Mouse (Mus musculus): ENCODE data around the gene Ppef2. TPM values are rescaled to one million over a fixed set of nuclear protein-coding genes. Genes with fewer than 3 reads are reported as not detected.

Ppef2 gene
- total RNA-seq, 2 experiments from 2014 or later: 0.55 to 0.62 TPM

- intact Hi-C loops (cut with DNase I): no loop called here
These were observed 15.3 kb downstream of the Ppef2 start for GRCm38 (mm10) chr5:92240769-92241168.

GRCm38 (mm10) chr5:92239333-92240232 is 16.5 kb downstream of the Ppef2 start:
- intact Hi-C loops (cut with DNase I): loop anchor here (2.0 kb wide), 1 partner anchor 45 kb away; no protein-coding TSS in a partner anchor

More at GRCm38 (mm10) chr5:92240769-92241168, 15.3 kb downstream of the Ppef2 start:
- peak in 1 of 2 experiments; percentile 65 for DNase-seq (ENCODE audit: low spot score in 2 of 2)

GRCm38 (mm10) chr5:92234939-92235557 is 21.0 kb downstream of the Ppef2 start:
- intact Hi-C loops (cut with DNase I): no loop called here
- DNase-seq (ENCODE audit: low spot score in 2 of 2): no peak

More at GRCm38 (mm10) chr5:92239333-92240232, 16.5 kb downstream of the Ppef2 start:
- peak; percentile 79 to 82 for DNase-seq (ENCODE audit: low spot score in 2 of 2)

GRCm38 (mm10) chr5:92233366-92233765 is 22.7 kb downstream of the Ppef2 start:
- intact Hi-C loops (cut with DNase I): no loop called here
- DNase-seq (ENCODE audit: low spot score in 2 of 2): no peak

GRCm38 (mm10) chr5:92231836-92232235 is 24.2 kb downstream of the Ppef2 start:
- no peak for DNase-seq (ENCODE audit: low spot score in 2 of 2)
- intact Hi-C loops (cut with DNase I): no loop called here

GRCm38 (mm10) chr5:92230306-92230705 is 25.8 kb downstream of the Ppef2 start:
- DNase-seq (ENCODE audit: low spot score in 2 of 2): no peak
- intact Hi-C loops (cut with DNase I): no loop called here

- no peak for DNase-seq (ENCODE audit: low spot score in 2 of 2)
- intact Hi-C loops (cut with DNase I): no loop called here
These were observed 26.6 kb downstream of the Ppef2 start for GRCm38 (mm10) chr5:92229514-92229913.

GRCm38 (mm10) chr5:92228776-92229175 is 27.3 kb downstream of the Ppef2 start:
- DNase-seq (ENCODE audit: low spot score in 2 of 2): no peak
- intact Hi-C loops (cut with DNase I): no loop called here

GRCm38 (mm10) chr5:92227782-92228181 is 28.3 kb downstream of the Ppef2 start:
- DNase-seq (ENCODE audit: low spot score in 2 of 2): no peak
- intact Hi-C loops (cut with DNase I): no loop called here

- DNase-seq (ENCODE audit: low spot score in 2 of 2): no peak
- intact Hi-C loops (cut with DNase I): no loop called here
These were observed 35.7 kb downstream of the Ppef2 start for GRCm38 (mm10) chr5:92220287-92220902.

GRCm38 (mm10) chr5:92219826-92220225 is 36.3 kb downstream of the Ppef2 start:
- no peak for DNase-seq (ENCODE audit: low spot score in 2 of 2)
- intact Hi-C loops (cut with DNase I): no loop called here

- intact Hi-C loops (cut with DNase I): no loop called here
- no peak for DNase-seq (ENCODE audit: low spot score in 2 of 2)
These were observed 36.9 kb downstream of the Ppef2 start for GRCm38 (mm10) chr5:92218915-92219793.

- intact Hi-C loops (cut with DNase I): no loop called here
- DNase-seq (ENCODE audit: low spot score in 2 of 2): no peak
These were observed 40.8 kb downstream of the Ppef2 start, which contains the start of gene U90926 for GRCm38 (mm10) chr5:92215308-92215707. TSS of gene U90926 (minus strand) at chr5:92215408.

- DNase-seq (ENCODE audit: low spot score in 2 of 2): no peak
- intact Hi-C loops (cut with DNase I): no loop called here
These were observed 43.8 kb downstream of the Ppef2 start for GRCm38 (mm10) chr5:92212231-92212630.

GRCm38 (mm10) chr5:92210205-92210604 is 45.9 kb downstream of the Ppef2 start:
- intact Hi-C loops (cut with DNase I): no loop called here
- no peak for DNase-seq (ENCODE audit: low spot score in 2 of 2)

- DNase-seq (ENCODE audit: low spot score in 2 of 2): no peak
- intact Hi-C loops (cut with DNase I): no loop called here
These were observed 50.0 kb downstream of the Ppef2 start for GRCm38 (mm10) chr5:92206121-92206520.

- no peak for DNase-seq (ENCODE audit: low spot score in 2 of 2)
These were observed 50.4 kb downstream of the Ppef2 start for GRCm38 (mm10) chr5:92205706-92206105.

GRCm38 (mm10) chr5:92205184-92205583 is 50.9 kb downstream of the Ppef2 start:
- intact Hi-C loops (cut with DNase I): no loop called here
- DNase-seq (ENCODE audit: low spot score in 2 of 2): no peak

More at GRCm38 (mm10) chr5:92205706-92206105, 50.4 kb downstream of the Ppef2 start:
- intact Hi-C loops (cut with DNase I): no loop called here

Data from left cerebral cortex, postnatal 25 days (tissue).